Mouse (Mus musculus): ENCODE measurements at regions not wholly inside any gene's neighbourhood (a gene's known extent, or its start where the extent isn't known, plus 50 kb on each side); places are given as distances from the start of the nearest gene placed in this dataset.

GRCm38 (mm10) chr6:51211418-51211817 is 221.1 kb upstream of the Nfe2l3 start:
- Histone ChIP-seq H3K27me3 (replicated peaks; ENCODE audit: insufficient read depth, low read length) (peaks cover 11% of the 10 kb centered on the region), H3K27ac (ENCODE audit: low read length) (no peak overlapping the region), H3K4me3 (ENCODE audit: low read depth, low read length) (no peak overlapping the region), H3K9ac (replicated peaks; ENCODE audit: low read depth) (no peak overlapping the region), H3K4me1 (ENCODE audit: insufficient read depth, low read depth, low read length) (peaks cover 5% of the 10 kb centered on the region; the same call in 1 of the 2 replicates), H3K4me2 (replicated peaks; ENCODE audit: low read depth, low read length) (0 out of 2 replicates have a peak overlapping the region, but pooled peaks have one; percentile 35), H3K9me3 (ENCODE audit: low read length) (no peaks in the 10 kb centered on the region), H3K36me3 (ENCODE audit: insufficient read depth, low read length) (no peaks in the 10 kb centered on the region)
- DNase-seq (ENCODE audit: low spot score) (peak; percentile 80), ATAC-seq (peak; percentile 37; the same call in 1 of the 2 replicates)
- TF ChIP-seq CTCF (IDR thresholded peaks at IDR 0.05) (peak; percentile 49), EP300 (IDR thresholded peaks at IDR 0.05) (no peak)
- 2% methylated on average over 7 of the region's 7 CpGs for WGBS

- Histone ChIP-seq H3K27me3 (replicated peaks; ENCODE audit: insufficient read depth, low read length) (peaks cover 6% of the 10 kb centered on the region), H3K36me3 (ENCODE audit: insufficient read depth, low read length) (no peaks in the 10 kb centered on the region), H3K4me3 (ENCODE audit: low read depth, low read length) (no peak overlapping the region), H3K4me2 (replicated peaks; ENCODE audit: low read depth, low read length) (no peak overlapping the region), H3K27ac (ENCODE audit: low read length) (no peak overlapping the region), H3K4me1 (ENCODE audit: insufficient read depth, low read depth, low read length) (peaks cover 5% of the 10 kb centered on the region; the same call in 1 of the 2 replicates), H3K9ac (replicated peaks; ENCODE audit: low read depth) (no peak overlapping the region), H3K9me3 (ENCODE audit: low read length) (no peaks in the 10 kb centered on the region)
- DNase-seq (ENCODE audit: low spot score) (no peak), ATAC-seq (no peak)
- no peak for TF ChIP-seq CTCF (IDR thresholded peaks at IDR 0.05)
- TF ChIP-seq EP300 (IDR thresholded peaks at IDR 0.05): no peak
- 90% methylated on average over 8 of the region's 8 CpGs for WGBS
Measured at GRCm38 (mm10) chr6:51212216-51212615, 220.3 kb upstream of the Nfe2l3 start.

GRCm38 (mm10) chr6:51215371-51215770 is 217.1 kb upstream of the Nfe2l3 start:
- no peak for TF ChIP-seq CTCF (IDR thresholded peaks at IDR 0.05)
- no peak for TF ChIP-seq EP300 (IDR thresholded peaks at IDR 0.05)
- Histone ChIP-seq H3K36me3 (ENCODE audit: insufficient read depth, low read length) (no peaks in the 10 kb centered on the region), H3K9ac (replicated peaks; ENCODE audit: low read depth) (no peak overlapping the region), H3K9me3 (ENCODE audit: low read length) (no peaks in the 10 kb centered on the region), H3K4me1 (ENCODE audit: insufficient read depth, low read depth, low read length) (peaks cover 5% of the 10 kb centered on the region; the same call in 1 of the 2 replicates), H3K27ac (ENCODE audit: low read length) (no peak overlapping the region), H3K27me3 (replicated peaks; ENCODE audit: insufficient read depth, low read length) (no peaks in the 10 kb centered on the region), H3K4me2 (replicated peaks; ENCODE audit: low read depth, low read length) (no peak overlapping the region), H3K4me3 (ENCODE audit: low read depth, low read length) (no peak overlapping the region)
- ATAC-seq (no peak), DNase-seq (ENCODE audit: low spot score) (no peak)
- WGBS: 74% methylated on average over 10 of the region's 10 CpGs

GRCm38 (mm10) chr6:51216472-51216871 is 216.0 kb upstream of the Nfe2l3 start:
- Histone ChIP-seq H3K4me1 (ENCODE audit: insufficient read depth, low read depth, low read length) (no peaks in the 10 kb centered on the region), H3K27ac (ENCODE audit: low read length) (no peak overlapping the region), H3K4me3 (ENCODE audit: low read depth, low read length) (no peak overlapping the region), H3K9ac (replicated peaks; ENCODE audit: low read depth) (no peak overlapping the region), H3K27me3 (replicated peaks; ENCODE audit: insufficient read depth, low read length) (no peaks in the 10 kb centered on the region), H3K9me3 (ENCODE audit: low read length) (no peaks in the 10 kb centered on the region), H3K36me3 (ENCODE audit: insufficient read depth, low read length) (no peaks in the 10 kb centered on the region), H3K4me2 (replicated peaks; ENCODE audit: low read depth, low read length) (no peak overlapping the region)
- TF ChIP-seq CTCF (IDR thresholded peaks at IDR 0.05) (no peak), EP300 (IDR thresholded peaks at IDR 0.05) (peak; percentile 38; the same call in 1 of the 2 replicates)
- 26% methylated on average over 8 of the region's 8 CpGs for WGBS
- DNase-seq (ENCODE audit: low spot score) (peak; percentile 93), ATAC-seq (peak; percentile 90)

- 84% methylated on average over 12 of the region's 12 CpGs for WGBS
- Histone ChIP-seq H3K4me1 (ENCODE audit: insufficient read depth, low read depth, low read length) (no peaks in the 10 kb centered on the region), H3K36me3 (ENCODE audit: insufficient read depth, low read length) (no peaks in the 10 kb centered on the region), H3K9me3 (ENCODE audit: low read length) (no peaks in the 10 kb centered on the region), H3K9ac (replicated peaks; ENCODE audit: low read depth) (no peak overlapping the region), H3K4me2 (replicated peaks; ENCODE audit: low read depth, low read length) (no peak overlapping the region), H3K27me3 (replicated peaks; ENCODE audit: insufficient read depth, low read length) (no peaks in the 10 kb centered on the region), H3K4me3 (ENCODE audit: low read depth, low read length) (no peak overlapping the region), H3K27ac (ENCODE audit: low read length) (no peak overlapping the region)
- no peak for TF ChIP-seq EP300 (IDR thresholded peaks at IDR 0.05)
- TF ChIP-seq CTCF (IDR thresholded peaks at IDR 0.05): no peak
- ATAC-seq: no peak
- no peak for DNase-seq (ENCODE audit: low spot score)
Measured at GRCm38 (mm10) chr6:51219691-51220090, 212.8 kb upstream of the Nfe2l3 start.

GRCm38 (mm10) chr6:51220778-51221177 is 211.7 kb upstream of the Nfe2l3 start:
- H3K4me2 ChIP-seq (replicated peaks; ENCODE audit: low read depth, low read length): no peak overlapping the region
- no peak overlapping the region for H3K27ac ChIP-seq (ENCODE audit: low read length)
- ATAC-seq (no peak), DNase-seq (ENCODE audit: low spot score) (peak; percentile 42)
- H3K36me3 ChIP-seq (ENCODE audit: insufficient read depth, low read length): no peaks in the 10 kb centered on the region
- H3K9me3 ChIP-seq (ENCODE audit: low read length): no peaks in the 10 kb centered on the region
- H3K4me1 ChIP-seq (ENCODE audit: insufficient read depth, low read depth, low read length): no peaks in the 10 kb centered on the region
- WGBS: 34% methylated on average over 4 of the region's 4 CpGs
- H3K27me3 ChIP-seq (replicated peaks; ENCODE audit: insufficient read depth, low read length): no peaks in the 10 kb centered on the region
- TF ChIP-seq EP300 (IDR thresholded peaks at IDR 0.05) (no peak), CTCF (IDR thresholded peaks at IDR 0.05) (no peak)
- H3K4me3 ChIP-seq (ENCODE audit: low read depth, low read length): no peak overlapping the region
- no peak overlapping the region for H3K9ac ChIP-seq (replicated peaks; ENCODE audit: low read depth)

Data from lung, postnatal 0 days (tissue).